Mouse (Mus musculus) E14TG2a.4 (cell line): ENCODE measurements around the gene Rin1.
A peak's percentile ranks its signal among the peaks of the same experiment; 100 is the strongest.

ENCODE experiments used
- H3K27me3 ChIP-seq: 2 replicates; pipeline ENCODE4 v1.6.1; 2014; ENCODE audit warnings: low read length, control low read depth; ENCODE audit not compliant: insufficient read depth
- H3K36me3 ChIP-seq: 2 replicates; pipeline ENCODE4 v1.6.1; 2014; ENCODE audit warnings: low read length, control low read depth; ENCODE audit not compliant: insufficient read depth
- H3K4me1 ChIP-seq: replicated peaks from 2 replicates; pipeline ENCODE4 v1.6.1; 2014; ENCODE audit warnings: low read depth, low read length, control low read depth
- H3K4me3 ChIP-seq: replicated peaks from 2 replicates; pipeline ENCODE4 v1.5.1; 2014; ENCODE audit warnings: mild to moderate bottlenecking, low read length
- H3K9me3 ChIP-seq: 2 replicates; pipeline ENCODE4 v1.6.1; 2014; ENCODE audit warnings: low read length, control low read depth
- CTCF ChIP-seq: conservative IDR thresholded peaks from 2 replicates; pipeline ENCODE4 v1.5.1; 2014; ENCODE audit warnings: low read length
- NANOG ChIP-seq: IDR thresholded peaks from 2 replicates; pipeline ENCODE4 v1.6.1; 2014; ENCODE audit warnings: borderline replicate concordance, low read length, mixed read lengths
- POU5F1 ChIP-seq: IDR thresholded peaks from 2 replicates; pipeline ENCODE4 v1.6.1; 2014; ENCODE audit warnings: low read length, borderline replicate concordance

The Rin1 gene

GRCm38 (mm10) chr19:5039301-5040114 lies 10.8 kb upstream of the Rin1 start:
- peaks cover 19% of the 10 kb centered on the region for H3K36me3 ChIP-seq
- H3K9me3 ChIP-seq: no peaks in the 10 kb centered on the region
- peak overlapping the region; percentile 88 for H3K4me3 ChIP-seq
- TF ChIP-seq POU5F1: no peak
- peaks cover 31% of the 10 kb centered on the region for H3K27me3 ChIP-seq
- H3K4me1 ChIP-seq: peaks cover 72% of the 10 kb centered on the region

- peak within 1 kb of the TSS; percentile 92 for H3K4me3 ChIP-seq
- H3K36me3 ChIP-seq: peaks cover 30% of the 10 kb centered on the region
- TF ChIP-seq CTCF (no peak), NANOG (no peak), POU5F1 (no peak)
- H3K27me3 ChIP-seq: peaks cover 25% of the 10 kb centered on the region
- peaks cover 81% of the 10 kb centered on the region for H3K4me1 ChIP-seq
- H3K9me3 ChIP-seq: no peaks in the 10 kb centered on the region
Observed at GRCm38 (mm10) chr19:5040862-5041523, 9.3 kb upstream of the Rin1 start, which contains the start of gene Brms1. Brms1 (plus strand) TSS chr19:5041354.

- TF ChIP-seq NANOG: no peak
- TF ChIP-seq CTCF: no peak
- TF ChIP-seq POU5F1: no peak
- no peaks in the 10 kb centered on the region for H3K9me3 ChIP-seq
- H3K4me3 ChIP-seq: peak overlapping the region; percentile 92
- H3K4me1 ChIP-seq: peaks cover 83% of the 10 kb centered on the region
- H3K27me3 ChIP-seq: peaks cover 21% of the 10 kb centered on the region
- H3K36me3 ChIP-seq: peaks cover 36% of the 10 kb centered on the region
Observed at GRCm38 (mm10) chr19:5041588-5041987, 8.7 kb upstream of the Rin1 start.

- H3K4me1 ChIP-seq: peaks cover 83% of the 10 kb centered on the region
- 0 out of 2 replicates have a peak overlapping the region, but pooled peaks have one; percentile 7 for H3K4me3 ChIP-seq
- H3K27me3 ChIP-seq: no peaks in the 10 kb centered on the region
- TF ChIP-seq POU5F1 (no peak), CTCF (no peak), NANOG (no peak)
- no peaks in the 10 kb centered on the region for H3K9me3 ChIP-seq
- peaks cover 70% of the 10 kb centered on the region for H3K36me3 ChIP-seq
Observed at GRCm38 (mm10) chr19:5045531-5045930, 4.8 kb upstream of the Rin1 start.

- Histone ChIP-seq H3K4me1 (peaks cover 87% of the 10 kb centered on the region), H3K4me3 (no peak overlapping the region), H3K27me3 (peaks cover 28% of the 10 kb centered on the region), H3K9me3 (no peaks in the 10 kb centered on the region), H3K36me3 (peaks cover 63% of the 10 kb centered on the region)
- TF ChIP-seq POU5F1: no peak
Observed at GRCm38 (mm10) chr19:5048138-5049056, 1.9 kb upstream of the Rin1 start.

GRCm38 (mm10) chr19:5049325-5049724 lies 956 bp upstream of the Rin1 start:
- no peaks in the 10 kb centered on the region for H3K9me3 ChIP-seq
- TF ChIP-seq POU5F1 (no peak), CTCF (no peak)
- H3K36me3 ChIP-seq: peaks cover 61% of the 10 kb centered on the region
- H3K4me3 ChIP-seq: 0 out of 2 replicates have a peak overlapping the region, but pooled peaks have one; percentile 10
- H3K27me3 ChIP-seq: peaks cover 29% of the 10 kb centered on the region
- peaks cover 86% of the 10 kb centered on the region for H3K4me1 ChIP-seq

- H3K4me3 ChIP-seq: peak overlapping the region; percentile 77
- no peaks in the 10 kb centered on the region for H3K9me3 ChIP-seq
- H3K36me3 ChIP-seq: peaks cover 63% of the 10 kb centered on the region
- H3K27me3 ChIP-seq: peaks cover 35% of the 10 kb centered on the region
- peaks cover 76% of the 10 kb centered on the region for H3K4me1 ChIP-seq
- TF ChIP-seq POU5F1 (no peak), CTCF (no peak), NANOG (no peak)
Observed at GRCm38 (mm10) chr19:5051031-5051430, 750 bp downstream of the Rin1 start.

- TF ChIP-seq NANOG (no peak), CTCF (no peak), POU5F1 (no peak)
- peaks cover 58% of the 10 kb centered on the region for H3K36me3 ChIP-seq
- H3K4me1 ChIP-seq: peaks cover 76% of the 10 kb centered on the region
- H3K27me3 ChIP-seq: peaks cover 35% of the 10 kb centered on the region
- H3K9me3 ChIP-seq: no peaks in the 10 kb centered on the region
- H3K4me3 ChIP-seq: peak overlapping the region; percentile 77
Observed at GRCm38 (mm10) chr19:5051515-5051914, 1.2 kb downstream of the Rin1 start.
